Mouse (Mus musculus) liver, embryonic 18 days (tissue): ENCODE results near the gene 1810013L24Rik. TPM values are rescaled to one million over a fixed set of nuclear protein-coding genes. Genes with fewer than 3 reads are reported as not detected.

ENCODE experiments used
- polyA plus RNA-seq: library from polyadenylated mRNA; depleted of rRNA; stranded (reverse); fragments of >200 nt; gene quantifications from 2 replicates; pipeline ENCODE4 v1.2.3, GENCODE M21; 2012; rRNA removed

1810013L24Rik gene
- 11.8 and 12.5 TPM in 2 replicates for polyA plus RNA-seq

GRCm38 (mm10) chr16:8829564-8830359, at the start of gene 1810013L24Rik:
Gene 1810013L24Rik, plus strand, starts transcription at chr16:8830100.

DNA sequence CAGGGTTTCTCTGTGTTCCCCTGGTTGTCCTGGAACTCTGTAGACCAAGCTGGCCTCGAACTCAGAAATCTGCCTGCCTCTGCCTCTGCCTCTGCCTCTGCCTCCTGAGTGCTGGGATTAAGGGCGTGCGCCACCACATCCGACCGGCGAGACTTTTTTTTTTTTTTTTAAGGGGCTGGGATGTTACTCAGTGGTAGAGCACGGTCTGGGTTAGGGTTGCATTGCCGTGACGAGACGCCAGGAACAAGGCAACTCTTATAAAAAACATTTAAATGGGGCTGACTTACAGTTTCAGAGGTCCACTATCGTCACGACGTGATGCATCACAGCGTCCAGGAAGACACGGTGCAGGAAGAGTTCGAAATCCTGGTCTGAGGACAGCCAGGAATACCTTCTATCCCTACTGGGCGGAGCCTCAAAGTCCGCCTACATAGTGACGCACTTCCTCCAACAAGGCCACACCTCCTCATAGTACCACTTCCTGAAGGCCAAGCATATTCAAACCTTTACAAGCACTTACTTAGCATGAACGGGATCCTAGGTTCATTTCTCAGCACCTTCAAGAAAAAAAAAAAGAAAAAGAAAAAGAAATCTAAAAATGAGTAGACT, 37.8 kb upstream of the 1810013L24Rik start, which contains the start of gene Usp7:
Gene Usp7 (minus strand): TSS at position 360 of the 609 bp plus-strand sequence.

Other genes with a start within 250 kb of the 1810013L24Rik start
- 24.3 and 25.6 TPM in 2 replicates for gene Pmm2, start 192.4 kb upstream of the 1810013L24Rik start, polyA plus RNA-seq
- gene Tmem186, start 192.4 kb upstream of the 1810013L24Rik start, polyA plus RNA-seq = 6.1 and 6.8 TPM in 2 replicates
- gene Carhsp1, start 157.9 kb upstream of the 1810013L24Rik start, polyA plus RNA-seq = 43.1 and 44.7 TPM in 2 replicates
- 0.17 and 0.22 TPM in 2 replicates for gene Gm5767, start 149.3 kb upstream of the 1810013L24Rik start, polyA plus RNA-seq
- 33.4 and 39.4 TPM in 2 replicates for gene Usp7, start 37.8 kb upstream of the 1810013L24Rik start, polyA plus RNA-seq